8 mouse cellular contexts compared by ENCODE assay signal in genomic region chr9:75527368-75528059, GRCm38 (mm10). TPM values are rescaled to one million over a fixed set of nuclear protein-coding genes. Genes with fewer than 3 reads are reported as not detected.
DNase-seq lines count a peak whose midpoint lies in the region; ATAC-seq lines count a peak whose summit lies in the region.

No protein-coding gene starts in this region.

- H3K4me1 ChIP-seq in limb, embryonic 13.5 days, result no peaks in the 10 kb centered on the region
- H3K4me1 ChIP-seq in limb, embryonic 10.5 days, result no peaks in the 10 kb centered on the region
- peaks cover 7% of the 10 kb centered on the region for H3K4me1 ChIP-seq in heart, embryonic 12.5 days (replicated peaks)
- peaks cover 7% of the 10 kb centered on the region for H3K4me1 ChIP-seq in liver, embryonic 15.5 days (replicated peaks)

- ATAC-seq in limb, embryonic 13.5 days (ENCODE audit: low FRiP score, low read depth), result 0 out of 2 replicates have a peak, but pooled peaks have one; percentile 32
- peak; percentile 92 for ATAC-seq in heart, embryonic 12.5 days (ENCODE audit: insufficient number of reproducible peaks, low FRiP score)
- peak; percentile 99 for ATAC-seq in liver, embryonic 15.5 days (ENCODE audit: insufficient read depth)

- H3K4me2 ChIP-seq in limb, embryonic 13.5 days (replicated peaks), result no peak overlapping the region
- H3K4me2 ChIP-seq in heart, embryonic 12.5 days, result no peak overlapping the region
- H3K4me2 ChIP-seq in liver, embryonic 15.5 days, result no peak overlapping the region; the same call in 1 of the 2 replicates

- H3K4me3 ChIP-seq in limb, embryonic 13.5 days, result no peak overlapping the region
- no peak overlapping the region for H3K4me3 ChIP-seq in limb, embryonic 10.5 days
- no peak overlapping the region for H3K4me3 ChIP-seq in heart, embryonic 12.5 days
- no peak overlapping the region for H3K4me3 ChIP-seq in liver, embryonic 15.5 days (replicated peaks)

- DNase-seq in limb, embryonic 10.5 days (ENCODE audit: low spot score), result no peak
- peak; percentile 28 for DNase-seq in adrenal gland, adult 8-10 months
- DNase-seq in left cerebral cortex, adult 9 months (ENCODE audit: low spot score in 2 of 2), result no peak
- no peak for DNase-seq in cerebellum, postnatal 10 days
- no peak for DNase-seq in thymus, postnatal 36 days

- 86% methylated on average over 13 of the region's 13 CpGs for WGBS in limb, embryonic 13.5 days
- WGBS in limb, embryonic 10.5 days, result 91% methylated on average over 13 of the region's 13 CpGs
- 56% methylated on average over 13 of the region's 13 CpGs for WGBS in heart, embryonic 12.5 days
- WGBS in liver, embryonic 15.5 days (ENCODE audit: insufficient replicate concordance), result 58% methylated on average over 13 of the region's 13 CpGs

- peaks cover 35% of the 10 kb centered on the region for H3K36me3 ChIP-seq in limb, embryonic 13.5 days
- peaks cover 34% of the 10 kb centered on the region for H3K36me3 ChIP-seq in limb, embryonic 10.5 days
- peaks cover 21% of the 10 kb centered on the region for H3K36me3 ChIP-seq in heart, embryonic 12.5 days
- H3K36me3 ChIP-seq in liver, embryonic 15.5 days (replicated peaks), result peaks cover 11% of the 10 kb centered on the region

- no peak overlapping the region for H3K27ac ChIP-seq in limb, embryonic 13.5 days
- H3K27ac ChIP-seq in limb, embryonic 10.5 days, result no peak overlapping the region
- H3K27ac ChIP-seq in heart, embryonic 12.5 days (ENCODE audit: poor library complexity, severe bottlenecking), result peak overlapping the region; percentile 32; the same call in 1 of the 2 replicates
- 0 out of 2 replicates have a peak overlapping the region, but pooled peaks have one; percentile 41 for H3K27ac ChIP-seq in liver, embryonic 15.5 days (replicated peaks)

- H3K27me3 ChIP-seq in limb, embryonic 13.5 days, result no peaks in the 10 kb centered on the region
- no peaks in the 10 kb centered on the region for H3K27me3 ChIP-seq in limb, embryonic 10.5 days (ENCODE audit: low read depth, poor library complexity, severe bottlenecking)
- H3K27me3 ChIP-seq in heart, embryonic 12.5 days (replicated peaks), result no peaks in the 10 kb centered on the region
- no peaks in the 10 kb centered on the region for H3K27me3 ChIP-seq in liver, embryonic 15.5 days

- no peak overlapping the region for H3K9ac ChIP-seq in limb, embryonic 13.5 days
- H3K9ac ChIP-seq in heart, embryonic 12.5 days, result no peak overlapping the region
- no peak overlapping the region for H3K9ac ChIP-seq in liver, embryonic 15.5 days

- no peaks in the 10 kb centered on the region for H3K9me3 ChIP-seq in limb, embryonic 13.5 days
- no peaks in the 10 kb centered on the region for H3K9me3 ChIP-seq in limb, embryonic 10.5 days (replicated peaks)
- H3K9me3 ChIP-seq in heart, embryonic 12.5 days (replicated peaks), result no peaks in the 10 kb centered on the region
- no peaks in the 10 kb centered on the region for H3K9me3 ChIP-seq in liver, embryonic 15.5 days (replicated peaks)

RNA-seq across cellular contexts. Expression of gene Tmod3, which starts 31.9 kb away (rescaled TPM):
- 105 and 111 TPM in 2 replicates for polyA plus RNA-seq in limb, embryonic 13.5 days (2015; fragmentation: Nextera tagmentation; extraction: Ambion mirVana)
- polyA plus RNA-seq in limb, embryonic 10.5 days (2016; fragmentation: Nextera tagmentation; extraction: Ambion mirVana), result 102 and 106 TPM in 2 replicates
- 10 to 100 TPM; 49.5 to 64.9 (median 56.5) TPM for total RNA-seq in adrenal gland, adult 8-10 months (2022)
- polyA plus RNA-seq in heart, embryonic 12.5 days (2016; fragmentation: Nextera tagmentation; extraction: Ambion mirVana), result 74.6 and 81.0 TPM in 2 replicates
- 23.7 and 28.9 TPM in 2 replicates for polyA plus RNA-seq in liver, embryonic 15.5 days (2015; fragmentation: Nextera tagmentation; extraction: Ambion mirVana)

Comparison
In these comparisons a context has a peak if more than half of its experiments do, and no peak if none do; other contexts are left out.
1. ATAC-seq: peak in every context shown above with its lines; median percentile 99 in liver, embryonic 15.5 days; 92 in heart, embryonic 12.5 days; 32 in limb, embryonic 13.5 days.
2. H3K27ac ChIP-seq: peak in heart, embryonic 12.5 days (single experiment) and liver, embryonic 15.5 days (single experiment); none in limb, embryonic 13.5 days (single experiment) and limb, embryonic 10.5 days (single experiment).